Mouse (Mus musculus) limb, embryonic 14.5 days (tissue): ENCODE results near the gene Nol9. TPM values are rescaled to one million over a fixed set of nuclear protein-coding genes. Genes with fewer than 3 reads are reported as not detected.

Source experiments
- ATAC-seq: fragments of 200-750 bp; cut with Nextera tagmentation; 2 replicates; pipeline ENCODE4 v1.8.0; 2017; ENCODE audit warnings: low read depth, moderate number of reproducible peaks, moderate TSS enrichment; ENCODE audit not compliant: low FRiP score
- DNase-seq: peaks from one replicate; pipeline ENCODE4 v3.0.0-alpha.2; 2015; ENCODE audit warnings: low spot score
- H3K27ac ChIP-seq: fragments of 300-500 bp; sonication (generic); replicated peaks from 2 replicates; pipeline ENCODE4 v1.5.1; 2014; ENCODE audit warnings: low read depth, mild to moderate bottlenecking, low read length, moderate library complexity, mixed read lengths
- H3K27me3 ChIP-seq: fragments of 300-500 bp; sonication (generic); 2 replicates; pipeline ENCODE4 v1.6.1; 2014; ENCODE audit warnings: low read length, mixed read lengths; ENCODE audit not compliant: control insufficient read depth, insufficient read depth
- H3K36me3 ChIP-seq: fragments of 300-500 bp; sonication (generic); 2 replicates; pipeline ENCODE4 v1.6.1; 2014; ENCODE audit warnings: mild to moderate bottlenecking, low read length, moderate library complexity, mixed read lengths; ENCODE audit not compliant: control insufficient read depth, insufficient read depth
- H3K4me1 ChIP-seq: fragments of 300-500 bp; sonication (generic); 2 replicates; pipeline ENCODE4 v1.6.1; 2014; ENCODE audit warnings: antibody characterized with exemption, low read length, mixed read lengths; ENCODE audit not compliant: control insufficient read depth, insufficient read depth
- H3K4me2 ChIP-seq: fragments of 300-500 bp; sonication (generic); replicated peaks from 2 replicates; pipeline ENCODE4 v1.6.1; 2014; ENCODE audit warnings: low read depth, mild to moderate bottlenecking, low read length, moderate library complexity; ENCODE audit not compliant: severe bottlenecking
- H3K4me3 ChIP-seq: fragments of 300-500 bp; sonication (generic); replicated peaks from 2 replicates; pipeline ENCODE4 v1.5.1; 2014; ENCODE audit warnings: low read length
- H3K9ac ChIP-seq: fragments of 300-500 bp; sonication (generic); 2 replicates; pipeline ENCODE4 v1.6.1; 2014; ENCODE audit warnings: mild to moderate bottlenecking, low read depth, low read length, moderate library complexity; ENCODE audit not compliant: severe bottlenecking
- H3K9me3 ChIP-seq: fragments of 300-500 bp; sonication (generic); 2 replicates; pipeline ENCODE4 v1.6.1; 2016; ENCODE audit warnings: low read length; ENCODE audit not compliant: control insufficient read depth
- POLR2A ChIP-seq: fragments of 200-500 bp; IDR thresholded peaks from 2 replicates; pipeline ENCODE4 v1.8.0; 2012; ENCODE audit warnings: inconsistent platforms, mild to moderate bottlenecking, moderate library complexity, borderline replicate concordance; ENCODE audit not compliant: insufficient read depth, insufficient read length; ENCODE audit errors: extremely low read depth
- WGBS: fragments of 180-500 bp; shearing (Covaris S2); extraction: QIAGEN DNeasy Blood & Tissue Kit; methylation state at CpG from one replicate; pipeline ENCODE4 v1.1.7; 2014; 5-methylcytosine and 5-hydroxymethylcytosine counted together
- polyA plus RNA-seq, 2 experiments: library from polyadenylated mRNA; depleted of rRNA in 1 of 2; stranded (reverse) in 1 of 2; unstranded in 1 of 2; fragments of >200 nt; fragmentation: Nextera tagmentation in 1 of 2; extraction: Ambion mirVana in 1 of 2; gene quantifications; 2 replicates each; pipeline versions ENCODE4 v1.2.1 to v1.2.3; 2012 to 2014

Gene Nol9
- polyA plus RNA-seq, 2 experiments = 25.9 to 28.5 TPM

- H3K4me3 ChIP-seq = no peak overlapping the region
- H3K9ac ChIP-seq = no peak overlapping the region
- ATAC-seq = no peak
- no peak overlapping the region for H3K4me2 ChIP-seq
- no peak for TF ChIP-seq POLR2A
- no peak overlapping the region for H3K27ac ChIP-seq
- H3K9me3 ChIP-seq = no peaks in the 10 kb centered on the region
- peaks cover 16% of the 10 kb centered on the region for H3K4me1 ChIP-seq
- WGBS = 54% methylated on average over 9 of the region's 9 CpGs
- H3K36me3 ChIP-seq = peaks cover 73% of the 10 kb centered on the region
- no peak for DNase-seq
- no peaks in the 10 kb centered on the region for H3K27me3 ChIP-seq
These were observed 67.6 kb downstream of the Nol9 start for GRCm38 (mm10) chr4:152106746-152107145.

DNA sequence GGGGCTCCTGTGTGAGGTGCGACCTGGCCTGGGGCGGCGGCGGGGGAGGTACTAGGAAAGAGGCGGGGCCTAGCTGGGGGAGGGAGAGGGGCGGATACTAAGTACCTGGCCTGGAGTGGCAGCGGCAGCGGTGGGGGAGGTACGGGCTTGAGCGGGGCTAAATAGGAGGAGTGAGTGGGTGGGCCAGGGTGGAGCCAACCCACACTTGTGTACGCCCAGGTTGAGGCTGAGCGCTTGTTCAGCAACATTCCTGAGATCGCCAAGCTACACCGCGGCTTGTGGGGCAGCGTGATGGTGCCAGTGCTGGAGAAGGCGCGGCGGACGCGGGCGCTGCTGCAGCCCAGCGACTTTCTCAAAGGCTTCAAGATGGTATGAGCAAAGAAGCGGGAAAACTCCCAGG lies 68.4 kb downstream of the Nol9 start:
- H3K9me3 ChIP-seq = no peaks in the 10 kb centered on the region
- ATAC-seq (peak; percentile 82), DNase-seq (peak; percentile 76)
- peaks cover 74% of the 10 kb centered on the region for H3K36me3 ChIP-seq
- H3K27ac ChIP-seq = peak overlapping the region; percentile 65; the same call in 1 of the 2 replicates
- H3K4me3 ChIP-seq = peak overlapping the region; percentile 35
- no peak overlapping the region for H3K9ac ChIP-seq
- 6% methylated on average over 23 of the region's 24 CpGs for WGBS
- peak overlapping the region; percentile 63 for H3K4me2 ChIP-seq
- H3K4me1 ChIP-seq = peaks cover 16% of the 10 kb centered on the region
- TF ChIP-seq POLR2A = no peak
- no peaks in the 10 kb centered on the region for H3K27me3 ChIP-seq

- H3K27me3 ChIP-seq = no peaks in the 10 kb centered on the region
- no peak for TF ChIP-seq POLR2A
- peak overlapping the region; percentile 63 for H3K4me2 ChIP-seq
- DNase-seq = peak; percentile 87
- H3K36me3 ChIP-seq = peaks cover 79% of the 10 kb centered on the region
- peak overlapping the region; percentile 65; the same call in 1 of the 2 replicates for H3K27ac ChIP-seq
- no peak overlapping the region for H3K9ac ChIP-seq
- ATAC-seq = peak; percentile 90
- H3K4me1 ChIP-seq = peaks cover 16% of the 10 kb centered on the region
- peak overlapping the region; percentile 35 for H3K4me3 ChIP-seq
- H3K9me3 ChIP-seq = no peaks in the 10 kb centered on the region
- 12% methylated on average over 29 of the region's 30 CpGs for WGBS
These were observed 68.9 kb downstream of the Nol9 start for GRCm38 (mm10) chr4:152107971-152108509.

- Histone ChIP-seq H3K4me3 (no peak overlapping the region), H3K27ac (no peak overlapping the region), H3K9ac (no peak overlapping the region), H3K9me3 (no peaks in the 10 kb centered on the region), H3K27me3 (no peaks in the 10 kb centered on the region), H3K4me2 (no peak overlapping the region), H3K4me1 (peaks cover 16% of the 10 kb centered on the region), H3K36me3 (peaks cover 80% of the 10 kb centered on the region)
- ATAC-seq (no peak), DNase-seq (no peak)
- 77% methylated on average over 5 of the region's 5 CpGs for WGBS
- no peak for TF ChIP-seq POLR2A
These were observed 69.6 kb downstream of the Nol9 start for GRCm38 (mm10) chr4:152108673-152109072.

- ATAC-seq = no peak
- H3K9me3 ChIP-seq = no peaks in the 10 kb centered on the region
- peaks cover 80% of the 10 kb centered on the region for H3K36me3 ChIP-seq
- TF ChIP-seq POLR2A = no peak
- no peak overlapping the region for H3K4me2 ChIP-seq
- no peak overlapping the region for H3K4me3 ChIP-seq
- 75% methylated on average over 3 of the region's 3 CpGs for WGBS
- peaks cover 16% of the 10 kb centered on the region for H3K4me1 ChIP-seq
- DNase-seq = no peak
- no peak overlapping the region for H3K27ac ChIP-seq
- H3K9ac ChIP-seq = no peak overlapping the region
- peaks cover 1% of the 10 kb centered on the region; the same call in 1 of the 2 replicates for H3K27me3 ChIP-seq
These were observed 70.4 kb downstream of the Nol9 start for GRCm38 (mm10) chr4:152109509-152109908.
